Mouse (Mus musculus): ENCODE data around the gene Slc46a1.

The Slc46a1 gene

GRCm38 (mm10) chr11:78455308-78455707 lies 10.2 kb upstream of the Slc46a1 start:
- DNase-seq (ENCODE audit: low spot score): peak; percentile 68

GRCm38 (mm10) chr11:78458740-78459139 lies 6.8 kb upstream of the Slc46a1 start:
- DNase-seq (ENCODE audit: low spot score): no peak

GRCm38 (mm10) chr11:78461894-78462293 lies 3.6 kb upstream of the Slc46a1 start:
- DNase-seq (ENCODE audit: low spot score): no peak

GRCm38 (mm10) chr11:78462669-78463068 lies 2.8 kb upstream of the Slc46a1 start:
- DNase-seq (ENCODE audit: low spot score): no peak

- DNase-seq (ENCODE audit: low spot score): no peak
Observed at GRCm38 (mm10) chr11:78463286-78464036, 2.0 kb upstream of the Slc46a1 start.

- peak; percentile 20 for DNase-seq (ENCODE audit: low spot score)
Observed at GRCm38 (mm10) chr11:78465116-78465515, 381 bp upstream of the Slc46a1 start.

GRCm38 (mm10) chr11:78466242-78466912 lies 880 bp downstream of the Slc46a1 start:
- no peak for DNase-seq (ENCODE audit: low spot score)

- no peak for DNase-seq (ENCODE audit: low spot score)
Observed at GRCm38 (mm10) chr11:78467515-78467914, 2.0 kb downstream of the Slc46a1 start.

- DNase-seq (ENCODE audit: low spot score): no peak
Observed at GRCm38 (mm10) chr11:78467932-78468331, 2.4 kb downstream of the Slc46a1 start.

GRCm38 (mm10) chr11:78471326-78472103 lies 6.0 kb downstream of the Slc46a1 start:
- DNase-seq (ENCODE audit: low spot score): no peak

GRCm38 (mm10) chr11:78475289-78475688 lies 9.8 kb downstream of the Slc46a1 start:
- no peak for DNase-seq (ENCODE audit: low spot score)

GRCm38 (mm10) chr11:78483639-78484038 lies 18.1 kb downstream of the Slc46a1 start:
- no peak for DNase-seq (ENCODE audit: low spot score)

- DNase-seq (ENCODE audit: low spot score): peak; percentile 86
Observed at GRCm38 (mm10) chr11:78488168-78488567, 22.7 kb downstream of the Slc46a1 start.

GRCm38 (mm10) chr11:78490781-78491241 lies 25.3 kb downstream of the Slc46a1 start:
- DNase-seq (ENCODE audit: low spot score): peak; percentile 87

GRCm38 (mm10) chr11:78495904-78496303 lies 30.4 kb downstream of the Slc46a1 start:
- DNase-seq (ENCODE audit: low spot score): peak; percentile 82

- peak; percentile 43 for DNase-seq (ENCODE audit: low spot score)
Observed at GRCm38 (mm10) chr11:78497071-78497541, 31.6 kb downstream of the Slc46a1 start.

GRCm38 (mm10) chr11:78497544-78498522 lies 32.3 kb downstream of the Slc46a1 start, which contains the start of gene Sarm1:
TSS of gene Sarm1 (minus strand) at chr11:78497754.
- DNase-seq (ENCODE audit: low spot score): peak; percentile 98

GRCm38 (mm10) chr11:78499004-78499403 lies 33.5 kb downstream of the Slc46a1 start, which contains the start of gene Vtn:
TSS of gene Vtn (plus strand) at chr11:78499091.
- peak; percentile 26 for DNase-seq (ENCODE audit: low spot score)

GRCm38 (mm10) chr11:78499543-78499942 lies 34.0 kb downstream of the Slc46a1 start:
- DNase-seq (ENCODE audit: low spot score): no peak

- no peak for DNase-seq (ENCODE audit: low spot score)
Observed at GRCm38 (mm10) chr11:78500623-78501202, 35.2 kb downstream of the Slc46a1 start.

- no peak for DNase-seq (ENCODE audit: low spot score)
Observed at GRCm38 (mm10) chr11:78501529-78501928, 36.0 kb downstream of the Slc46a1 start.
